Comparison of ENCODE assay signal across 8 mouse cellular contexts in genomic region chr7:19002848-19003498, GRCm38 (mm10). TPM values are rescaled to one million over a fixed set of nuclear protein-coding genes. Genes with fewer than 3 reads are reported as not detected.
DNase-seq lines count a peak whose midpoint lies in the region; ATAC-seq lines count a peak whose summit lies in the region.

No protein-coding gene starts in this region.

- H3K9me3 ChIP-seq in stomach, embryonic 15.5 days = no peaks in the 10 kb centered on the region

- H3K4me1 ChIP-seq in stomach, embryonic 15.5 days = peaks cover 53% of the 10 kb centered on the region

- ATAC-seq in CD4-positive, CD25-positive, alpha-beta regulatory T cell, adult 4 months = peak; percentile 45
- ATAC-seq in erythroblast, adult 5-6 weeks (replicated peaks; ENCODE audit: low FRiP score, poor library complexity, severe bottlenecking) = peak; percentile 73
- peak; percentile 51 for ATAC-seq in monocyte, adult 5-6 weeks (replicated peaks; ENCODE audit: insufficient number of reproducible peaks, low FRiP score, low TSS enrichment, poor library complexity, severe bottlenecking)
- ATAC-seq in stomach, embryonic 15.5 days (ENCODE audit: insufficient read depth, low FRiP score, low read depth) = peak; percentile 27; the same call in 1 of the 2 replicates

- 2% methylated on average over 17 of the region's 17 CpGs for WGBS in stomach, embryonic 15.5 days

- peak overlapping the region; percentile 61 for H3K4me2 ChIP-seq in stomach, embryonic 15.5 days

- no peaks in the 10 kb centered on the region for H3K27me3 ChIP-seq in stomach, embryonic 15.5 days (replicated peaks)

- peaks cover 15% of the 10 kb centered on the region for H3K36me3 ChIP-seq in stomach, embryonic 15.5 days

- H3K27ac ChIP-seq in stomach, embryonic 15.5 days = peak overlapping the region; percentile 81

- peak; percentile 98 for DNase-seq in brain, adult 2 months (ENCODE audit: low read depth, low spot score)
- DNase-seq in heart, adult 9 months (ENCODE audit: low spot score in 2 of 2) = peak; percentile 82 to 89
- DNase-seq in kidney, adult 9 months = peak; percentile 92
- DNase-seq in liver = peak; percentile 78

- peak overlapping the region; percentile 29; the same call in 1 of the 2 replicates for H3K9ac ChIP-seq in stomach, embryonic 15.5 days

- H3K4me3 ChIP-seq in stomach, embryonic 15.5 days (replicated peaks) = peak overlapping the region; percentile 42

RNA-seq across cellular contexts. Expression of gene Irf2bp1, which starts 0.9 kb away (rescaled TPM):
- polyA plus RNA-seq in CD4-positive, CD25-positive, alpha-beta regulatory T cell, adult 4 months (2017; shearing (Covaris generic)) = 1 to 10 TPM; 2.0 to 2.4 TPM
- total RNA-seq in erythroblast, adult 5-6 weeks (2015; ENCODE audit: low replicate concordance) = 5.6 and 7.3 TPM in 2 replicates
- 0.77 and 3.9 TPM in 2 replicates for total RNA-seq in erythroblast, adult 5-6 weeks (2017; ENCODE audit: low replicate concordance)
- 7.1 to 10.5 TPM (median 7.8 TPM) in 3 replicates for total RNA-seq in monocyte, adult 5-6 weeks (2017)
- polyA plus RNA-seq in stomach, embryonic 15.5 days (2015; fragmentation: Nextera tagmentation; extraction: Ambion mirVana) = 23.5 and 28.0 TPM in 2 replicates

RNA-seq across cellular contexts. Expression of gene Mypop, which starts 11.9 kb away (rescaled TPM):
- 1 to 10 TPM; 1.7 to 3.0 TPM for polyA plus RNA-seq in CD4-positive, CD25-positive, alpha-beta regulatory T cell, adult 4 months (2017; shearing (Covaris generic))
- total RNA-seq in erythroblast, adult 5-6 weeks (2015; ENCODE audit: low replicate concordance) = not detected in 2 replicates
- total RNA-seq in erythroblast, adult 5-6 weeks (2017; ENCODE audit: low replicate concordance) = 0.43 TPM in 1 of 2 replicates, not detected in the other
- 0.75 to 2.1 TPM in 2 of 3 replicates, not detected in the other for total RNA-seq in monocyte, adult 5-6 weeks (2017)
- polyA plus RNA-seq in stomach, embryonic 15.5 days (2015; fragmentation: Nextera tagmentation; extraction: Ambion mirVana) = 2.8 and 3.7 TPM in 2 replicates

RNA-seq across cellular contexts. Expression of gene Nanos2, which starts 15.8 kb away (rescaled TPM):
- not detected for polyA plus RNA-seq in CD4-positive, CD25-positive, alpha-beta regulatory T cell, adult 4 months (2017; shearing (Covaris generic))
- total RNA-seq in erythroblast, adult 5-6 weeks (2015; ENCODE audit: low replicate concordance) = not detected in 2 replicates
- not detected in 2 replicates for total RNA-seq in erythroblast, adult 5-6 weeks (2017; ENCODE audit: low replicate concordance)
- total RNA-seq in monocyte, adult 5-6 weeks (2017) = 0.49 TPM in 1 of 3 replicates, not detected in the others
- polyA plus RNA-seq in stomach, embryonic 15.5 days (2015; fragmentation: Nextera tagmentation; extraction: Ambion mirVana) = not detected in 2 replicates

RNA-seq across cellular contexts. Expression of gene Foxa3, which starts 20.4 kb away (rescaled TPM):
- polyA plus RNA-seq in CD4-positive, CD25-positive, alpha-beta regulatory T cell, adult 4 months (2017; shearing (Covaris generic)) = not detected
- not detected in 2 replicates for total RNA-seq in erythroblast, adult 5-6 weeks (2015; ENCODE audit: low replicate concordance)
- not detected in 2 replicates for total RNA-seq in erythroblast, adult 5-6 weeks (2017; ENCODE audit: low replicate concordance)
- not detected in 3 replicates for total RNA-seq in monocyte, adult 5-6 weeks (2017)
- 30.2 and 32.7 TPM in 2 replicates for polyA plus RNA-seq in stomach, embryonic 15.5 days (2015; fragmentation: Nextera tagmentation; extraction: Ambion mirVana)

RNA-seq across cellular contexts. Expression of gene Sympk, which starts 21.2 kb away (rescaled TPM):
- 1 to 10 TPM; 5.0 to 6.4 TPM for polyA plus RNA-seq in CD4-positive, CD25-positive, alpha-beta regulatory T cell, adult 4 months (2017; shearing (Covaris generic))
- total RNA-seq in erythroblast, adult 5-6 weeks (2015; ENCODE audit: low replicate concordance) = 15.2 and 35.9 TPM in 2 replicates
- total RNA-seq in erythroblast, adult 5-6 weeks (2017; ENCODE audit: low replicate concordance) = 7.8 and 21.0 TPM in 2 replicates
- total RNA-seq in monocyte, adult 5-6 weeks (2017) = 23.9 to 51.1 TPM (median 38.5 TPM) in 3 replicates
- 28.1 and 32.3 TPM in 2 replicates for polyA plus RNA-seq in stomach, embryonic 15.5 days (2015; fragmentation: Nextera tagmentation; extraction: Ambion mirVana)

Comparison
In these comparisons a context has a peak if more than half of its experiments do, and no peak if none do; other contexts are left out.
1. Peak in every context shown above with its lines: DNase-seq, ATAC-seq, H3K4me3 ChIP-seq and H3K27ac ChIP-seq.